Comparison of ENCODE assay signal across 28 mouse cellular contexts in genomic region chr12:58559833-58560232, GRCm38 (mm10).
"Had no signal": no experiment of that assay in that cellular context is flagged by ENCODE, and none has a peak within 500 bp of the region (broad histone marks: within the 10 kb centered on the region; RNA-seq: fewer than 3 reads in every experiment).

No protein-coding gene starts in this region.

- H3K27me3 ChIP-seq: heart, embryonic 13.5 days; heart, embryonic 15.5 days; hindbrain, embryonic 13.5 days; hindbrain, embryonic 15.5 days; kidney, embryonic 15.5 days; limb, embryonic 12.5 days; liver, embryonic 13.5 days; liver, embryonic 15.5 days had no signal

- H3K4me2 ChIP-seq: heart, embryonic 11.5 days; heart, embryonic 13.5 days; heart, embryonic 15.5 days; hindbrain, embryonic 13.5 days; hindbrain, embryonic 15.5 days; kidney, embryonic 15.5 days; limb, embryonic 12.5 days; liver, embryonic 11.5 days; liver, embryonic 13.5 days; liver, embryonic 15.5 days had no signal

- DNase-seq: gastrocnemius, postnatal 14 days; gastrocnemius, postnatal 36 days; heart, adult 11 months; heart, adult 2 months; heart, postnatal 14 days; heart, postnatal 36 days; kidney, adult 11 months; kidney, adult 2 months; kidney, adult 9 months; kidney, postnatal 14 days; kidney, postnatal 36 days; liver; liver, embryonic 13.5 days had no signal

- H3K4me3 ChIP-seq: heart, adult 2 months; heart, embryonic 13.5 days; heart, embryonic 15.5 days; hindbrain, embryonic 13.5 days; hindbrain, embryonic 15.5 days; kidney, embryonic 15.5 days; layer of hippocampus, adult 2 months; left cerebral cortex, adult 2 months; limb, embryonic 10.5 days; limb, embryonic 12.5 days; liver, embryonic 13.5 days; liver, embryonic 15.5 days had no signal

- ATAC-seq: hindbrain, postnatal 0 days; intestine, embryonic 16.5 days had no signal

- H3K9ac ChIP-seq: heart, embryonic 13.5 days; heart, embryonic 15.5 days; hindbrain, embryonic 13.5 days; hindbrain, embryonic 15.5 days; kidney, embryonic 15.5 days; limb, embryonic 12.5 days; liver, embryonic 13.5 days; liver, embryonic 15.5 days had no signal

- H3K9me3 ChIP-seq: heart, embryonic 13.5 days; heart, embryonic 15.5 days; hindbrain, embryonic 13.5 days; hindbrain, embryonic 15.5 days; kidney, embryonic 15.5 days; limb, embryonic 10.5 days; limb, embryonic 12.5 days; liver, embryonic 13.5 days; liver, embryonic 15.5 days had no signal

- H3K36me3 ChIP-seq: heart, embryonic 13.5 days; heart, embryonic 15.5 days; hindbrain, embryonic 13.5 days; hindbrain, embryonic 15.5 days; kidney, embryonic 15.5 days; limb, embryonic 10.5 days; limb, embryonic 12.5 days; liver, embryonic 13.5 days; liver, embryonic 15.5 days had no signal

- H3K4me1 ChIP-seq: heart, embryonic 13.5 days; heart, embryonic 15.5 days; hindbrain, embryonic 13.5 days; hindbrain, embryonic 15.5 days; kidney, embryonic 15.5 days; limb, embryonic 10.5 days; limb, embryonic 12.5 days; liver, embryonic 13.5 days; liver, embryonic 15.5 days had no signal

- H3K27ac ChIP-seq: heart, adult 2 months; heart, embryonic 13.5 days; heart, embryonic 15.5 days; hindbrain, embryonic 13.5 days; hindbrain, embryonic 15.5 days; hindbrain, postnatal 0 days; kidney, embryonic 15.5 days; kidney, postnatal 0 days; layer of hippocampus, adult 2 months; left cerebral cortex, adult 2 months; limb, embryonic 10.5 days; limb, embryonic 12.5 days; liver, embryonic 13.5 days; liver, embryonic 15.5 days had no signal
